Mouse (Mus musculus) kidney, adult 2 months (tissue): Measurements from ENCODE around the gene Exoc6. TPM values are rescaled to one million over a fixed set of nuclear protein-coding genes. Genes with fewer than 3 reads are reported as not detected.

Experiments used
- DNase-seq: peaks from one replicate; pipeline ENCODE4 v3.0.0; 2021
- H3K27ac ChIP-seq: fragments of 200-500 bp; 2 replicates; pipeline ENCODE4 v1.5.1; 2012; ENCODE audit warnings: low read depth, low read length, control low read depth, inconsistent platforms; ENCODE audit not compliant: insufficient read depth
- H3K27me3 ChIP-seq: fragments of 200-500 bp; replicated peaks from 2 replicates; pipeline ENCODE4 v1.6.1; 2012; ENCODE audit warnings: mild to moderate bottlenecking, moderate library complexity, low read length, inconsistent platforms; ENCODE audit not compliant: control insufficient read depth, insufficient read depth
- H3K36me3 ChIP-seq: fragments of 200-500 bp; 2 replicates; pipeline ENCODE4 v1.6.1; 2012; ENCODE audit warnings: mild to moderate bottlenecking, moderate library complexity, low read length, inconsistent platforms; ENCODE audit not compliant: control insufficient read depth, insufficient read depth
- H3K4me1 ChIP-seq: fragments of 200-500 bp; 2 replicates; pipeline ENCODE4 v1.6.1; 2011; ENCODE audit warnings: low read length; ENCODE audit not compliant: control insufficient read depth, insufficient read depth
- H3K4me3 ChIP-seq: fragments of 200-500 bp; 2 replicates; pipeline ENCODE4 v1.5.1; 2011; ENCODE audit warnings: mild to moderate bottlenecking, low read depth, low read length, control low read depth; ENCODE audit not compliant: insufficient read depth
- CTCF ChIP-seq: fragments of 200-500 bp; conservative IDR thresholded peaks from 2 replicates; pipeline ENCODE4 v1.5.1; 2011; ENCODE audit warnings: low read depth, mild to moderate bottlenecking, control low read depth, low read length, moderate library complexity, mixed read lengths; ENCODE audit not compliant: insufficient read depth, insufficient read length
- POLR2A ChIP-seq: fragments of 200-500 bp; IDR thresholded peaks from one replicate; pipeline ENCODE4 v1.6.1; 2011; ENCODE audit warnings: low read depth, low read length, control low read depth
- WGBS: fragments of 180-500 bp; shearing (Covaris S2); methylation state at CpG from one replicate; pipeline ENCODE4 v1.1.7; 2018; 5-methylcytosine and 5-hydroxymethylcytosine counted together
- polyA plus RNA-seq: library from polyadenylated mRNA; depleted of rRNA; stranded (reverse); fragments of >200 nt; gene quantifications from 2 replicates; pipeline ENCODE4 v1.2.3, GENCODE M21; 2012

Exoc6 gene
- polyA plus RNA-seq, 1 experiment: 28.8 TPM

GRCm38 (mm10) chr19:37689478-37689877 lies 139.3 kb downstream of the Exoc6 start:
- Histone ChIP-seq H3K27ac (no peak overlapping the region), H3K4me1 (no peaks in the 10 kb centered on the region), H3K36me3 (peaks cover 2% of the 10 kb centered on the region), H3K27me3 (no peaks in the 10 kb centered on the region), H3K4me3 (no peak overlapping the region)
- TF ChIP-seq CTCF (no peak), POLR2A (no peak)
- 65% methylated on average over 5 of the region's 5 CpGs for WGBS
- DNase-seq: no peak

GRCm38 (mm10) chr19:37690716-37691115 lies 140.5 kb downstream of the Exoc6 start:
- DNase-seq: no peak
- TF ChIP-seq POLR2A (no peak), CTCF (no peak)
- 51% methylated on average over 29 of the region's 29 CpGs for whole genome bisulfite sequencing
- no peaks in the 10 kb centered on the region; the same call in 1 of the 2 replicates for H3K36me3 ChIP-seq
- no peak overlapping the region for H3K27ac ChIP-seq
- H3K27me3 ChIP-seq: no peaks in the 10 kb centered on the region
- no peaks in the 10 kb centered on the region for H3K4me1 ChIP-seq
- H3K4me3 ChIP-seq: no peak overlapping the region

- no peak for TF ChIP-seq CTCF
- TF ChIP-seq POLR2A: no peak
- H3K27me3 ChIP-seq: no peaks in the 10 kb centered on the region
- no peak for DNase-seq
- H3K27ac ChIP-seq: no peak overlapping the region
- H3K4me3 ChIP-seq: no peak overlapping the region
- H3K36me3 ChIP-seq: no peaks in the 10 kb centered on the region
- H3K4me1 ChIP-seq: no peaks in the 10 kb centered on the region
- WGBS: 44% methylated on average over 40 of the region's 40 CpGs
Observed at GRCm38 (mm10) chr19:37692879-37693278, 142.7 kb downstream of the Exoc6 start.

DNA sequence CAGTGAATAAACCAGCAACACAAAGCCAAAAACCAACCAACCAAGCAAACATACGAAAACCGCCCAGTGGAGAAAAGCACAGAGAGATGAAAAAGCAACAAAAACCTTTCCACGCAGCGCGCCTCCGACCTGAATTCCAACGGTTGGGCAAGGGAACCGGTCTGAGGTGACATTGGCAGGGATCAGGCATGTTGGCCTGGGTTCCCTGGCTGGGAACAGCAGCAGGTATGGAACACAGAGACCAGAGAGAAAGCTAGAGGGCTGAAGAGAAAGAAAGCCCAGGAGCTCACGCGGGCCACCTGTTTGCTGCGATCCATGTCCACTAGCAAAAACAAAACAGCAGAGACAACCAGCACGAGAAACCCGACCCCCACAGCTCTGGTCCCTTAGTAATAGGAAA lies 144.9 kb downstream of the Exoc6 start:
- 72% methylated on average over 13 of the region's 13 CpGs for WGBS
- no peak for DNase-seq
- Histone ChIP-seq H3K4me1 (no peaks in the 10 kb centered on the region), H3K27ac (no peak overlapping the region), H3K4me3 (no peak overlapping the region), H3K27me3 (no peaks in the 10 kb centered on the region), H3K36me3 (no peaks in the 10 kb centered on the region)
- no peak for TF ChIP-seq POLR2A
- TF ChIP-seq CTCF: no peak

DNA sequence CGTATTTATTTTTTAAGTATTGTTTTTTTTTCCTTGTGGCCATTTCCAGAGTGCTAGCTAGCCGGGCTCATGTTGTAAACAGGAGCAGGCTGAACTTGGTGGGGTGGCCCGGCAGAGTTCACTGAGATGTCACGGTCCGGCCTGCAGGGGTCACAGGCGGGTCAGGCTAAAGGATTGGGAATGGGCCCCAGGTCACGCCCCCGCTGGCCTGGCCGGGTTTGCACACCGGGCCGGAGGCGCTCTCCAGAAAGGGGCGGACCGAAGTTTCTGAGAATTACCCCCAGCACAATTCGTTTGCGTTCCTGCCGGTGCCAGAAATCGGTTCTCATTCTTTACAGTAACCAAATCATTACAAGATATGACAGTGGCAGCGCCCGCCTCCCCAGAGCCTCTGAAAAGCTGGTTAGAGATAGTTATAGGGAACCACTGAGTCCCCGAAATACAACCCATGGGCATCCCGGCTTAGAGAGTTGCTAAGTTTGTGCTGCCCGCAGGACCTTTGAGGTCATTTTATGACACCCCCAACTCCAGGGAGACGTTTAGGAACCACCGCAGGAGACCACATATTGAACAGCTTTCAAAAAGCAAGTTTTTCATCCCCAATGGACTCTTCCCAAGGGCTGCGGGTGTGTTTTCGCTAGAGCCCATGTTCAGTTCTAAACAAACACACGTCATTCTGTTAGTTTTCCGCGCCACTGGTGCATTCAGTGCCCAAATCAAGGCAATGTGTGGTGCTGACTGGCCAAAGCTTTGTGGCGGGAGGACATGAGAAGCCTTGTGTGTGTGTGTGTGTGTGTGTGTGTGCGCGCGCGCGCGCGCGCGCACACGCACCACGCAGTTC lies 145.8 kb downstream of the Exoc6 start:
- WGBS: 23% methylated on average over 42 of the region's 42 CpGs

DNA sequence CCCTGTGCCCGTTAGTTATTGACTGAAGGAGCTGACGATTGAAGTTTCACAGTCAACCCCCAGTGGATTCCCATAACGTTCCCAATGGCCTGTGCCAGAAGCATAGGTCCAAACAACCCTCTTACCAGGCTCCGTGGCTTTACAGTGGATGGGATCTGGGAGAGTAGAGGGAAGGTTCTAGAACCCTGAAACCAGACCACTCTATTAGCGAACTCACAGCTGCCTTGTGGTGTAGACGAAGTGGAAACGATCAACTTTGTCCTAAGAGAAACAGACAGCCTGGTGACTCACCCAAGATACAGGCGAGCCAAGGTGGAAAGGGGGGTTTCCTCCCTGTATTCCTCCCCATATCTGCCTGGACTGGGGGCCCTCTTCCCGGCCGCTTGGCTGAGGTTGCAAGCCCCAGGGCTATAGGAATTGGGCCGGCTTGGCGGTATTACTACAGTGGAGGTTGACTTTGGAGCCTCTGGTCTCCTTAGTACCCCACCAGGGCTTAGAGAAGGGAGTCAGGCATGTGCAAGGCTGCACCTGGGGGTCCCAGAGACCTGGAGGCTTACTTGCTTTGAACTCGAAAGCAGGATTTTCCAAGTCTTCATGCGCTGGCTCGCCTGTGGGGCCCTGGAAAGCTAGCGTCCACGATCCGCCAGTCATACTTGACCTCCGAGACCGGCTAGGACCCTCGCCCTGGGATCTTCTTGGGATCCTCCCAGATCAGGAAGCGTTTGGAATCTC lies 146.6 kb downstream of the Exoc6 start:
- no peak for DNase-seq
- Histone ChIP-seq H3K27ac (no peak overlapping the region), H3K4me1 (no peaks in the 10 kb centered on the region), H3K36me3 (no peaks in the 10 kb centered on the region), H3K27me3 (no peaks in the 10 kb centered on the region), H3K4me3 (no peak overlapping the region)
- WGBS: 13% methylated on average over 22 of the region's 22 CpGs
- TF ChIP-seq CTCF: no peak
- TF ChIP-seq POLR2A: no peak

More for the DNA sequence above, 145.8 kb downstream of the Exoc6 start:
- Histone ChIP-seq H3K36me3 (no peaks in the 10 kb centered on the region), H3K4me3 (no peak overlapping the region), H3K27ac (no peak overlapping the region), H3K4me1 (no peaks in the 10 kb centered on the region), H3K27me3 (no peaks in the 10 kb centered on the region)
- TF ChIP-seq CTCF (no peak), POLR2A (no peak)
- DNase-seq: peak; percentile 23

DNA sequence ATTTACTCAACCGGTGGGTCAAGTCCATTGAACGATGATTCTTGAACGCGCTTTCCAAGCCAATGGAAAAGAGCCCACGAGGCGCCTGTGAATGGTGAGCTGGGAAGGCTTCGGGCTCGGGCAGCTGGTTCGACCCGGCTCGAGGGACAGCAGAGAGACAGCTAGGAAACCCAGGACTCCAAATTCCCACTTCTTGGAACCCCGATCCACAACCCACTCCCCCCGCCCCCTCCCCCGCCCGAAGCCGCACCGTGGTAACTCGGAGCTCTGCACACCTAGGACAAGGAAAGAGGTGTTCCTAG lies 147.1 kb downstream of the Exoc6 start:
- TF ChIP-seq CTCF (no peak), POLR2A (no peak)

More for the DNA sequence above, 147.1 kb downstream of the Exoc6 start:
- Histone ChIP-seq H3K36me3 (no peaks in the 10 kb centered on the region), H3K27ac (no peak overlapping the region), H3K4me1 (no peaks in the 10 kb centered on the region), H3K4me3 (no peak overlapping the region), H3K27me3 (no peaks in the 10 kb centered on the region)
- 3% methylated on average over 18 of the region's 18 CpGs for WGBS
- DNase-seq: no peak
